Mouse (Mus musculus): ENCODE measurements around the gene Sash1. TPM values are rescaled to one million over a fixed set of nuclear protein-coding genes. Genes with fewer than 3 reads are reported as not detected.
A peak's percentile ranks its signal among the peaks of the same experiment; 100 is the strongest.

Sash1 gene
- total and polyA plus RNA-seq, 2 experiments from 2014 or later = 5.0 to 47.4 TPM

DNA sequence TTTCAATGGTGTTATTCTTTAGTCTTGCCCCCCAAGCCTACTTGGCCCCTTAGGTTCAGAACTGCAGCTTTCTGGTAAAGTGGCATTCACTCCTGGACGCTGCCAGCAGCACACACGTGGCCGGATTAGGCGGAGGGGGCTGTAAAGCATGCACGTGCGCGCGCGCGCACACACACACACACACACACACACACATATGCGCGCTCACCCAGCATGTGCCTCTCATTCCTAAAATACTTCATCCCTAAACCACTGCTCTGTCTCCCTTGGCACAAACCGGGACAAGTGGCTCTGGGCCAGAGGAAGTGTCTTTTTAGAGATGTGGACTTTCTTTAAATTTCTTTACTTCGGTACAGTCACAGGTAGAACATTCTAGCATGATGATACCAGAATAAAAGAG is 72.6 kb downstream of the Sash1 start:
- H3K4me1 ChIP-seq (ENCODE audit: insufficient read depth, low read length) = peaks cover 3% of the 10 kb centered on the region; the same call in 1 of the 2 replicates
- TF ChIP-seq CTCF (IDR thresholded peaks at IDR 0.05) = no peak
- no peak overlapping the region for H3K4me2 ChIP-seq (ENCODE audit: low read depth, low read length, poor library complexity, severe bottlenecking)
- no peak for ATAC-seq (ENCODE audit: low FRiP score)
- DNase-seq (ENCODE audit: low spot score) = no peak
- no peak overlapping the region for H3K27ac ChIP-seq (ENCODE audit: low read depth, low read length)
- 82% methylated on average over 14 of the region's 14 CpGs for WGBS
- H3K9ac ChIP-seq (replicated peaks; ENCODE audit: low read length, poor library complexity, severe bottlenecking) = no peak overlapping the region
- no peaks in the 10 kb centered on the region for H3K9me3 ChIP-seq (ENCODE audit: low read length)
- H3K27me3 ChIP-seq (ENCODE audit: insufficient read depth, low read length) = no peaks in the 10 kb centered on the region
- H3K4me3 ChIP-seq (ENCODE audit: low read depth, low read length) = no peak overlapping the region
- no peaks in the 10 kb centered on the region for H3K36me3 ChIP-seq (ENCODE audit: insufficient read depth, low read length)

DNA sequence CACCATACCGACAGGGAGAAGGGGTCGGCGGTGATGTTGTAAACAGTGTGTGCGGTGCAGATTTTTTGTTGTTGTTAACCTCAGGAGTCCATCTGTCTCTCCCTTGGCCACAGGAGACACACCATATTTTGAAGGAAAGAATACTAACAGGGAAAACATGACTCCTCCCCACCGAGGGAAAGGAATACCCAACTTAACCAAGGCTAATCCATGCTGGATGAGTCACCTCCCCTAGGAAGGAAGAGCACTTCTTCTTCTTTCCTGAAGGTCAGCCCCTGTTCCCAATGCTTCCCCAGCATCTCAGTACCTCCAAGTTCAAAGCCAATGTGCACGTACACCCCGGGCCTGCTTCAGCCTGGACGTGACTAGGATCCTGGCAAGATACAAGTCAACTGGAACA is 73.1 kb downstream of the Sash1 start:
- no peaks in the 10 kb centered on the region for H3K36me3 ChIP-seq (ENCODE audit: insufficient read depth, low read length)
- H3K4me1 ChIP-seq (ENCODE audit: insufficient read depth, low read length) = peaks cover 3% of the 10 kb centered on the region; the same call in 1 of the 2 replicates
- no peak for TF ChIP-seq CTCF (IDR thresholded peaks at IDR 0.05)
- H3K27ac ChIP-seq (ENCODE audit: low read depth, low read length) = no peak overlapping the region
- no peak overlapping the region for H3K9ac ChIP-seq (replicated peaks; ENCODE audit: low read length, poor library complexity, severe bottlenecking)
- no peak overlapping the region for H3K4me3 ChIP-seq (ENCODE audit: low read depth, low read length)
- DNase-seq (ENCODE audit: low spot score) (no peak), ATAC-seq (ENCODE audit: low FRiP score) (no peak)
- WGBS = 86% methylated on average over 8 of the region's 8 CpGs
- no peaks in the 10 kb centered on the region for H3K9me3 ChIP-seq (ENCODE audit: low read length)
- H3K4me2 ChIP-seq (ENCODE audit: low read depth, low read length, poor library complexity, severe bottlenecking) = no peak overlapping the region
- H3K27me3 ChIP-seq (ENCODE audit: insufficient read depth, low read length) = no peaks in the 10 kb centered on the region

- no peak for TF ChIP-seq CTCF (IDR thresholded peaks at IDR 0.05)
- H3K9ac ChIP-seq (replicated peaks; ENCODE audit: low read length, poor library complexity, severe bottlenecking) = no peak overlapping the region
- H3K4me2 ChIP-seq (ENCODE audit: low read depth, low read length, poor library complexity, severe bottlenecking) = no peak overlapping the region
- no peaks in the 10 kb centered on the region for H3K36me3 ChIP-seq (ENCODE audit: insufficient read depth, low read length)
- H3K27ac ChIP-seq (ENCODE audit: low read depth, low read length) = no peak overlapping the region
- H3K4me3 ChIP-seq (ENCODE audit: low read depth, low read length) = no peak overlapping the region
- ATAC-seq (ENCODE audit: low FRiP score) (no peak), DNase-seq (ENCODE audit: low spot score) (no peak)
- 88% methylated on average over 4 of the region's 4 CpGs for WGBS
- H3K27me3 ChIP-seq (ENCODE audit: insufficient read depth, low read length) = no peaks in the 10 kb centered on the region
- H3K9me3 ChIP-seq (ENCODE audit: low read length) = no peaks in the 10 kb centered on the region
- peaks cover 3% of the 10 kb centered on the region; the same call in 1 of the 2 replicates for H3K4me1 ChIP-seq (ENCODE audit: insufficient read depth, low read length)
Observed at GRCm38 (mm10) chr10:8811261-8812039, 74.4 kb downstream of the Sash1 start.

GRCm38 (mm10) chr10:8810496-8810895 is 75.4 kb downstream of the Sash1 start:
- no peak overlapping the region for H3K9ac ChIP-seq (replicated peaks; ENCODE audit: low read length, poor library complexity, severe bottlenecking)
- H3K4me3 ChIP-seq (ENCODE audit: low read depth, low read length) = no peak overlapping the region
- DNase-seq (ENCODE audit: low spot score) = no peak
- peaks cover 3% of the 10 kb centered on the region; the same call in 1 of the 2 replicates for H3K4me1 ChIP-seq (ENCODE audit: insufficient read depth, low read length)
- H3K27ac ChIP-seq (ENCODE audit: low read depth, low read length) = no peak overlapping the region
- WGBS = 29% methylated on average over 7 of the region's 7 CpGs
- H3K27me3 ChIP-seq (ENCODE audit: insufficient read depth, low read length) = no peaks in the 10 kb centered on the region
- no peak overlapping the region for H3K4me2 ChIP-seq (ENCODE audit: low read depth, low read length, poor library complexity, severe bottlenecking)
- no peaks in the 10 kb centered on the region for H3K9me3 ChIP-seq (ENCODE audit: low read length)
- H3K36me3 ChIP-seq (ENCODE audit: insufficient read depth, low read length) = no peaks in the 10 kb centered on the region
- no peak for ATAC-seq (ENCODE audit: low FRiP score)
- TF ChIP-seq CTCF (IDR thresholded peaks at IDR 0.05) = no peak

DNA sequence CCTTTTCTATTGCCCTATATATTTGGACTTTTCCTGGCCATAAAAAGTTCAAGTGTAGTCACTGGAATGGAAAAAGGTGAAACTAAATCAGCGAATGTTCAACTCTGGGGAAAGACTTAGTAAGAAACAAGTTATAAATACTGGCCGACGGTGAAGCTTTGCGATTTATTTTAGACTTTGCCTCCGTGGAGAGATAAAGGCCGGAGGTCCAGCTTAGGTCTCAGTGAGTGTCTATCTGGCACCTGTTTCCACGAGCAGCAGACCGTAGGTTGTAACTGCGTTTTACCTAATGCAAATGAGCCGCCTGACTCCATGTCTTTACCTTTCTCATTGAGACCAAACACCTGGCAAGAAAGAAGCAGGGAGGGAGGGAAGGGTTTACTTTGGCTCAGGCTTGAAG is 77.5 kb downstream of the Sash1 start:
- no peak overlapping the region for H3K9ac ChIP-seq (replicated peaks; ENCODE audit: low read length, poor library complexity, severe bottlenecking)
- no peak for ATAC-seq (ENCODE audit: low FRiP score)

DNA sequence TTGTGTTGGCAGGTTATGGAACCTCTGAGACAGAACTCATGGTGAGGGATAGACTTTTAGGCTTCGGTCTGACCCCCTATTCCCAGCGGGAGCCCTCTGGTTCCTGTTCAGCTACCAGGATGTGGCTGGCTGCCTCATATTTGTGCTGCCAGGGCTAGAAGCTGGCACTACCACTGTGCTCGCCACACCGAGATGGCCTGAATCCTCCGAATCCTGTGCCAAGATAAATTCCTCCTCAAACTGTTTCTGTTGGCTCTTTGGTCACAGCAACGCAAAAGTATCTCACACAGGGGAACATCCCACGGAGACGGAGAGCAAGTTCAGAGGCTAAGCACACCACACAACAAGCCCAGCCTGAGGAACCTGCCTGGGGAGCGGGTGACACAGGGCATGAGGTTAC is 78.3 kb downstream of the Sash1 start:
- Histone ChIP-seq H3K4me2 (ENCODE audit: low read depth, low read length, poor library complexity, severe bottlenecking) (no peak overlapping the region), H3K36me3 (ENCODE audit: insufficient read depth, low read length) (no peaks in the 10 kb centered on the region), H3K4me1 (ENCODE audit: insufficient read depth, low read length) (peaks cover 6% of the 10 kb centered on the region; the same call in 1 of the 2 replicates), H3K27me3 (ENCODE audit: insufficient read depth, low read length) (no peaks in the 10 kb centered on the region), H3K9ac (replicated peaks; ENCODE audit: low read length, poor library complexity, severe bottlenecking) (no peak overlapping the region), H3K4me3 (ENCODE audit: low read depth, low read length) (no peak overlapping the region), H3K27ac (ENCODE audit: low read depth, low read length) (no peak overlapping the region), H3K9me3 (ENCODE audit: low read length) (no peaks in the 10 kb centered on the region)
- DNase-seq (ENCODE audit: low spot score) (peak; percentile 17), ATAC-seq (ENCODE audit: low FRiP score) (no peak)
- TF ChIP-seq CTCF (IDR thresholded peaks at IDR 0.05) = no peak
- 84% methylated on average over 9 of the region's 9 CpGs for WGBS

More for the DNA sequence above, 77.5 kb downstream of the Sash1 start:
- no peaks in the 10 kb centered on the region for H3K9me3 ChIP-seq (ENCODE audit: low read length)
- WGBS = 95% methylated on average over 10 of the region's 10 CpGs
- H3K4me2 ChIP-seq (ENCODE audit: low read depth, low read length, poor library complexity, severe bottlenecking) = no peak overlapping the region
- no peak overlapping the region for H3K27ac ChIP-seq (ENCODE audit: low read depth, low read length)
- H3K4me1 ChIP-seq (ENCODE audit: insufficient read depth, low read length) = peaks cover 6% of the 10 kb centered on the region; the same call in 1 of the 2 replicates
- no peak for DNase-seq (ENCODE audit: low spot score)
- TF ChIP-seq CTCF (IDR thresholded peaks at IDR 0.05) = no peak
- H3K27me3 ChIP-seq (ENCODE audit: insufficient read depth, low read length) = no peaks in the 10 kb centered on the region
- no peaks in the 10 kb centered on the region for H3K36me3 ChIP-seq (ENCODE audit: insufficient read depth, low read length)
- H3K4me3 ChIP-seq (ENCODE audit: low read depth, low read length) = no peak overlapping the region
